Mouse (Mus musculus) cerebellum, postnatal 25 days (tissue): ENCODE results near the gene S100a9.

Experiments
- DNase-seq, 2 experiments: peaks; one replicate each; pipeline ENCODE4 v3.0.0; 2021; ENCODE audit warnings: mixed read lengths in 2 of 2

The S100a9 gene

DNA sequence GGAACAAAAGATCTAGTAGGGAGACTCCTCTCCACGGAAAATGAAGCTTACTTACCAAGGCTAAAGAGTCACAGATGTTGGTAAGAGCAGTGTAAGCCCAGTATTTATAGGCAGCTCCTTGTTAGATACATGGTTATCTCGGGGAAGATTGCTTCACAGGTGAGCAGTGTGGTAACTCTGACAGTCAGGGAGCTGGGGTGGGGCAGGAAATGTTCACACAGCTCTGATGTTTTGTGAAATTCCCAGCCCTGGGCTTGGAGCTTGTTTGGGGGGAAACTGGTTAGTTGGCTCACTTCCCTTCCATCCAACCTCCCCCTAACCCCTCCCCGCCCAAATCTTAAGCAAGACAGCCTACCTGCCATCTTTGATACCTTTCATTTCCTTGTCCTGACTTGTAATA is at the start of gene S100a9:
S100a9 (minus strand) TSS at position 109 of the 400 bp plus-strand sequence.
- DNase-seq = no peak

DNA sequence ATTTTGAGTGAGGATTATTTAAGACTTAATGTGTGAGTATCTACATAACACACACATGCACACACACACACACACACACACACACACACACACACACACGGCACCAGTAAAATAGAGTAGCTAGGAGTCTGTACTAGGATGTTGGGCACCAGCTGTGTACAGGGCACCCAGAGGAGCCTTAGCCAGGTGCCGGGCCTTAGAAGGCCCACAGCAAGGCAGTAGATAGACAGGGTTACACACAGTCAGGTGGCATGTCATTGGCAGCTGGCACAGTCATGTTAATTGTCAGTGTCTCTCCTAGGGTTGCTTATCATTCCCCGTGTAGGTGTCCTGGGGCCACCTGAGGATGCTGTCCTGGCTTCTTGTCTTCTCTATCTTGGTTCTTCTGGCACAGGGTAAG is 31.1 kb upstream of the S100a9 start, which contains the start of gene Pglyrp4:
Pglyrp4 (plus strand) TSS at position 301 of the 400 bp plus-strand sequence.
- DNase-seq = no peak

DNA sequence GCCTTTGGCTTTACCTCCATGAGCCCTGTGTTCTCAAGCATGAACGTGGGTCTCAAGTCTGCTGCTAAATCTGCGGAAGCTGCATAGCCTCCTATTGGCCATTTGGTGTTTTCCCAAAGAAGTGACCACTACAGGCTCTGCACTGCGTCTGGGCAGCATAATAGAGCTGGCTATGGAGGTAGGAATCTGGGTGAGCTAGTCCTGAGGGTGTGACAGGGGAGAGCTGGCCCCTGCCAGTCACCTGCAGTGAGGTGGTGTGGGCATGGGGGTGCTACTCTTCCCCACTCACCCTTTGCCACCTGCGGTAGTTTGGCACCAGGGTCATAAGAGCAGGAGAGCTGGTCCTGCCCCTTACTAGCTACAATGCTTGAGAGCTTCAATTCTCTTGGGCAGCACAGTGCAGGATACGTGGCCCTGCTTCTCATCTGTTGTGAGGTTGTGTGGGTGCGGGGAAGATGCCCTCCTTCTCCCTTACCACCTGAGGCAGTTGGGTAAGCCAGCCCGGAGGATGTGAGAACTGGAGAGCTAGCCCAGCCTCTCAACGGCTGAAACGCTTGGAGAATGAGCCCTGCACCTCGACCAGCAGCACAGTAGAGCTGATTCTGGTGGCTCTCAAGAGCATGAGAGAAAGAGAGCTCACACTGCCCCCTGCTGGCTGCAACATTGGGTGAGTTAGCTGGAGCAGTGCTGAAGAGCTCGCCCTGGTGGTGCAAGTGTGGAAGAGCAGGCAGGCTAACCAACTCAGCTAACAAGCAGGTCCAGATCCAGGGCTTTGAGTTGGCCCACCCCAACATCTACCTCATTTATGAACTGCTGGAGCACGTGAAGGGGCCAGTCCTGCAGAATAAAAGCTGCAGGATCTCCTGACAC is 14.3 kb upstream of the S100a9 start:
- peak; percentile 64 to 82 for DNase-seq

DNA sequence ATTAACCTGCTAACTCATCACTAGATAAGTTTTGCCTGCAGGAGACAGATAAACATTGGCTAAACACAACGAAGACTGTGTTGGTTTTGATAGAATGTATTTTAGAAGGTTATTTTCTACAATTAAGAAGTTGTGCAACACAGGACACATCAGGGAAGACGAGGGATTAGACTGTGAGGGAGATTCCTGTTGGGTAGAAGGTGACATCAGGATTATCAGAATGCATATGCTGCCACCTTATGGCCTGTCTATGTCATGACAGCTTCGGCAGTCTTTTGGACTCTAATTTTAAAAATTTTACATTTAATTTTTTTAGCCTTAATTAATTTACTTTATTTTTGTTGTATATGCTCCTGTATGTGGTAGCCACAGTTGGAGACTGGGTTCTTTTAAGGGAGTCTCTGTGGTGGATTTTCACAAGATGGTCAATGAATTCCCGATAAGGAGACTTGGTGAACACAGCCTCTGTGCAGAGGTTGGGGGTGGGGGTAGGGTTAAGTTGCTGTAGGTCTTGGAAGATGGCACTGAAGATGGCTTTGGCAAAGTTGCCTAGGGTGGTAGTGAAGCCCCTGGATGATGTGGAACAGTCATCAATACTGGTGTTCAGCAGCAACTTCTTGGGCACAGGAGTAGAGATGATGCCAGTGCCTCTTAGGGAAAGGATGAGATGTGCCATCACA is 13.1 kb upstream of the S100a9 start:
- peak in 1 of 2 experiments; percentile 35 for DNase-seq

DNA sequence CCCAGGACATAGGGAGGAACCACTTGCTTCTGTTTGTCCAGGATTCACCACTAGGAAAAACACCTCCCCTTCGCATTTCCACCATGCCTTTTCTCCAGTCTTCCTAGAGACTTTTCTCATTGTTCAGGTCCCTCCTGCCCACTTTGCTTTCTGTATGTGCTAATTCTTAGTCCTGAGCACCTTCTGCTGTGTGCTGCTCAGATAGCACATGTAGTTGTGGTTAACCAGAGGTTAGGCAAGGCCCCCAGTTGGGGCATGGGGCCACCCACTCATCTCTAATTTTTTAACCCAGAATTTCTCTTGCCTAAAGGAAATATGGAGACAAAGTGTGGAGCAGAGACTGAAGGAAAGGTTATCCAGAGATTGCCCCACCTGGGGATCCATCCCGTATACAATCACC is 6.7 kb upstream of the S100a9 start:
- DNase-seq = no peak

DNA sequence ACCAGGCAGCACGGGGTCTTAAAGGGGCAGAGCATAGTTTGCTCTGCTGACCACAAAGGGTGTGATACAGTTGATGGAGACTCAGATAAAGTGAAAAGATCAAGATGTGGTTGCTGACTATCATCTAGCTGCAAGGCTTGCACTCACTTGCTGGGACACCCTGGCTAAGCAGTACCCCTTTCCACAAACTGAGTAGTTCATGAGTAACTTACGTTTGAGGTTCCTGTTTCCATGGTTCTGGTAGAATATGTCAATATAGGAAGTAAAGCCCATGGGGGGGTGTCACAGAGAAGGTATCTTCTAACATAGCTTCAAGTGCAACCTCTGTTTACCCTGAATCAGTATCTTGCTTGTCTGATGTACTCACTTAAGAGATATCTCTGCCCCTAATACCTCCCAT is 2.0 kb downstream of the S100a9 start:
- DNase-seq = no peak

DNA sequence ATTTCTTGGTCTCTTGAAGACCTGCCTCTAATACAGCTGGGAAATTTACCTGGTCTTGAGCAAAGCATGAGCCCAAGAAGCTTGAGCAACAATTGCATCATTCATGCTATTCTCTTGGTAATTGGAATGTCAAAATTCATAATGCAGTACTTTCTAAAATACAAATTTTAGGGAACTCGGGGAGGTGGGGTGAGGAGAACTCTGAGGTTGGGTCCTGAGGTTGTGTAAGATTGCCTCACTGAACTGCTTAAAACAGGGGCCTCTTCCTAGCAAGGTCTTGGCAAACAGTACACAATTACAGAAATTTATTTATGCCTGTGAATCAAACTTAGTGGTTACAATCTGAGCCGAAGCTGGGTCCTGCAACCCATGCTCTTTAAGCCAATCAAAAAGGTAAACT is 8.7 kb downstream of the S100a9 start:
- no peak for DNase-seq

DNA sequence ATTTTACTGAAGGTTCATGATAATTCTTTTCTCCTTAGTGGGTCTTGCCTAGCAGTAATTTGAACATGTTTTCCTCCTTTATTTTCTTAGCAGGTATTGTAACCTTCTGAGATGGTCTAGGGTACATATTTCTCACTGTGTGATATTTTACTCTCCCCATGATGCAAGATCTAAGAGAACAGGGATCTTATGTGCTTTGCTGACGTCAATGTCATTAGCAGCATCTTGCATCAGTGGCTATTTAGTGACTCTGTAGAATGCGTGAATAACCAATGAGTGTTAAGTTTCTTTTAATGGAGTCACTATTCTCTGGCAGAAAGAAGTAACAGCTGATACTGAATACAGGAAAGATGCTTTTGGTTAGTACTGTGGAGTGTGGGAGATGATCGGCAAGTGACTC is 11.6 kb downstream of the S100a9 start:
- no peak for DNase-seq

DNA sequence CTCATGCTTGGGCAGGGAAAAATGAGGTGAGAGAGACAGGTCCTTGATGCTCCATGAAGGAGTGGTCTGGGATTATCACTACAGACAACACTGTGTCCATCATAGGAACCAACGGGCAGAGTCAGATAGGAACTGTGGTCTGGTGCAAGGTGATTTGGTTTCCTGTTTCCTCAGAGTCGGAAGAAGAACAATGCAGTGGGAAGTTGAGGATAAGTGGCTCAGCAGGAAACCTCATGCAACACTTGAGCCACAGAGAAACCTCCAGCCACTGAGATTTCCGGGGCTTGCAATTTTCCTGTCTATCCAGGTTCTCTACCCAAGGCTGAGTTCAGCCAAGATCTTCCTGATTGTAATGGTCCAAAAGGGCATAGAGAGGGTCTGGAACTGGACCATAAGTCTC is 16.9 kb downstream of the S100a9 start:
- DNase-seq = no peak

DNA sequence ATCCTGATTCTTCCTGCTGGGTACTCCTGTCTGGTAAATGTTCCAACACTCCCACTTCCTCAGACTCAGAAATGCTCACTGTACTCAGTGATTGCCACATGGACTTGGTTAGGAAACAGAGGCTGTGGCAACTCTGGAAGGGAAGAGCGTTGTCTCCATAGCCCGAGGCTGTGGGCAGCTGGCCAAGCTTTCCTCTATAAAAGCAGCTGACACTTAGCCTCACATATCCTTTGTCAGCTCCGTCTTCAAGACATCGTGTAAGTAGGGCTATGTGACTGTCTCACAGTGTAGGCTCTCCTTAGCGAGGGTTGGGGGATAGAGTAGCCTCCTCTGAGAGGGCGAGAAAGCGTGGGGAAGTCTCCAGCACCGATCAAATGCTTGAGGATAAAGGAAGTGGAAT is 26.7 kb downstream of the S100a9 start, which contains the start of gene S100a8:
S100a8 (plus strand) TSS at position 133 of the 400 bp plus-strand sequence.
- peak in 1 of 2 experiments; percentile 7 for DNase-seq

DNA sequence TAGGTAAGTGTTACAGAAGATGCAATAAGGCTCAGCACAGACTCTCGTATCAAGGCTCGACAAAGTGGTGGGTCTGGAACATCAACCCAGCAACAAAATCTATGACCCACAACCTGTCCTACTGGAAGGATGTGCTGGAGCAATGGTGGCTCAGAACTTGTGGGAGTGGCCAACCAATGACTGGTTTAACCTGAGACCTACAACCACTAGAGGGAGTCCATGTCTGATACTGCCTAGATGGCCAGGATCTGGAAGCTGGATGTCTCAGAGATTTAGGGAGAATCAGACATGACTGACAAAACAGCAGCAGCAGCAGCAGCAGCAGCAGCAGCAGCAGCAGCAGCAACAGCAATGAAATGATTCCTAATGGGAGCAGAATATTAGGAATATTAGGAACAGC is 31.3 kb downstream of the S100a9 start:
- DNase-seq = no peak

DNA sequence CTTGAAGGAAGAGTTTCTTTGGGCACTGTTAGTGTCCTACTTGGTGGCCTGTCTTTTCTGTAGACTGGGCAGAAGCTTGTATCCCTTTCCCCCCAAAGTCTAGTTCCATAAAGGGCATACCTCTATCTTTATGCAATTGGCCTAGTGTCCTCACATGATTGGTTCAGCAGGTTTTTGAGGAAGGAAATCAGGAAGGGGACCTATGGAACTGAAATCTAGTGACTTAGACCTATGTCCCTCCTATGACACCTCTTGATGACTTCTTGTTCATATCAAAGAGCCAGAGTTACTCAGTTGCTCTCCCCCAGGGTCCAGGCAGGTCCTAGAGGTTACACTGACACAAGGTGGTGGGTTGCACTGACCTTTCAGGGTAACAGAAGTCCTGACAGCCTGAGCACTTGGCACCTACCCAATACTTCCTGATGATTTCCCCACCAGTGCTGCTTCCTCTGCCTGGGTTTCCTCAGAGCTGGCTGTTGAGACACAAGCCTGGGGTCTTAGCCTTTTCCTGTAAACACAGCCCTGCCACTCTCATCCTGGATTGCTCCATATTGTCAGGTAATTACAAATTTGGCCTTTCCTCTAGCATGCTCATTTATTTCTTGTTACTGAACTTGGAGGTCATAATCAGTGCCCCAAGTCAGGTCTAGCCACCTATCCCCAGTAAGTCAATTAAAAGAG is 36.0 kb downstream of the S100a9 start:
- DNase-seq = no peak

DNA sequence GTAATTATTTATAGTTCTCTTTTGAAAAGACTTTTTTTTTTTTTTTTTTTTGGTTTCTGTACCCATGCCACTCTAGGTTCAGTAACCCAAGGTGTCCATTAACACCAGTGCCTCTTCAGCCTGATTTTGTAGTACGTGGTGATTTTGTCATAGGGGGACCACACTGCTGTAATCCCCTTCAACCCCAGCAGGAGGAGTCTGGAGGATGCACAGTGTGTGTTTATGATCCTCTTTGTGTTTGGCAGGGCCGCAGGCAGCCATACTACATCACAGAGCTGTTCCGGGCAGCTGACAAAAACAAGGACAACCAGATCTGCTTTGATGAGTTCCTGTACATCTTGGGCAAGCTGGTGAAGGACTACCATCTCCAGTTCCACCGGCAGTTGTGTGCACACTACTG is 38.1 kb downstream of the S100a9 start:
- no peak for DNase-seq

DNA sequence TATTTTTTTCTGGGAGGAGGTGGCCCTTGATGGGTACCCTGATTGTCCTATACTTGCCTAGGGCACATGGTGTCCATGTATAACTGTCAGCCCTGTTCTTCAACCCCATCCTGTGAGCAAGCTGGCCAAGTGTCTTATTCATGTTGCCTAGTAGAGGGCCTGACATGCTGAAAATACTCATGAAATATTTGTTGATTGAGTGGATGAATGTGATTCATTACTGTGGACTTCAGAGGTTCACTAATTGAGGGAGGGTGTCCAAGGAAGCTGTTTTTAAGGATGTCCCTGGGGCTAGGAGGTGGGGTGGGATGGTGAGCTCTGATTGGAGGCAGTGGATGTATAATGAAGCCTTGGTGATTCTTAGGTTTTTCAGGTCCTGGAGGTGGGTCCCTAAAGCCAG is 41.8 kb downstream of the S100a9 start, which contains the start of gene S100a7a:
S100a7a (plus strand) TSS at position 301 of the 400 bp plus-strand sequence.
- no peak for DNase-seq

DNA sequence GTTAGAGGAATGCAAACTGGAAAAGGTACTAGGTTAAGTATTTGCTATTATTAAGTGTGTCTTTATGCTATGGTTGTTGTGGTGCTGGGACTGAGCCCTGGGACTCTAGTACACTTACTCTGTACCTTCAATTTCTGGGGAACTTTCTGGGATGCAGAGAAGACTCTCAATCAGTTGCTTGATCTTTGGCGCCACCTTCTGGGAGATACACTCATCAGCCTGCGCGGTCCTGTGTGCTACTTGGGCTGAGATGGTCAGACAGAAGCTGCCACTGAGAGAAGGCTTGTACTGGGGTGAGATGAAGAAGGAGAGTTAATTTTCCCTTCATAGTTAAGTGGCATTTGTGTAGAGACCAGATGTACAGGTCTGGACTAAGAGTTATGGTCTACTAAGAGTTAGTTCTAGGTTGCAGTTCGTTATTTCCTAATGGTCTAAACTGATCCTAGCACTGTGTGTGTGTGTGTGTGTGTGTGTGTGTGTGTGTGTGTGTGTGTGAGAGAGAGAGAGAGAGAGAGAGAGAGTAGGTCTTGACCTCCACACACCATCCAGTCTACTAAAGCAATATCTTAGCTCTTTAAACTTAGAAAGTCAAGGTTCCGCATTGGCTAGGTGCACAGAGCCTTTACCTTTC is 42.5 kb downstream of the S100a9 start:
- peak; percentile 62 to 83 for DNase-seq

DNA sequence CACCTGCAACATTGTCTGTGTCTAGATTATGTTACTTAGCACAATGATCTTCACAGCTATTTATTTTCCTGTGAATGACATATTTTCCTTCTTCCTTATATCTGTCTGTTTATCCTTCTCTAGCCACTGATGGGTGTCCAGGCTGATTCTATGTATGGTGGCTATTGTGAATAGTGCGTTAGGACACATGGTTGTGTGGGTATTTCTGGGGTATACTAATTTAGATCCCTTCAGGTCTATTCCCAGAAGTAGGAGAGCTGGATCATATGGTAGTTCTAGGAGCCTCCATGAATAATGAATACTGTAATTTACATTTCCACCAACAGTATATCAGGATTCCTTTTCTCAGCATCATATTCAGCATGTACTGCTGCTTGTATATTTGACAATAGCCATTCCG is 45.7 kb downstream of the S100a9 start:
- DNase-seq = no peak

DNA sequence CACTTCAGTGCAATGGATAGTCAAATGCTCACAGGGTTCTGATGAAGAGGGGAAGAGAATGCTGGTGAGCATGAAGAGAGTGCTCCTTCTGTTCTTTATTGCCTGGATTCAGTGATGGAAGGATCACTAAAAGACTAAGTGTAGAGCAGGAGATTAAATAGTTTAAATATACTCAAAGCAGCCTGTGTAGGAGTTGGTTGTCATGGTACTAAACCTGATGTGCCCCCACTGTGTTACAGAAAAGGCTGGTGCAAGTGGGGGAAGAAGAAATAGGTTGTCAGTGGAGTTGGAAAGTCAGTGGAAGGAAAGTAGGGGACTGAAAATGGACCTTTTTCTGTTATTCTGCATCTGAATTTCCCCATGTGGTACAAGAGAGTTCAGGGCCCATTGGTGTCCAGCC is 46.5 kb downstream of the S100a9 start:
- no peak for DNase-seq

DNA sequence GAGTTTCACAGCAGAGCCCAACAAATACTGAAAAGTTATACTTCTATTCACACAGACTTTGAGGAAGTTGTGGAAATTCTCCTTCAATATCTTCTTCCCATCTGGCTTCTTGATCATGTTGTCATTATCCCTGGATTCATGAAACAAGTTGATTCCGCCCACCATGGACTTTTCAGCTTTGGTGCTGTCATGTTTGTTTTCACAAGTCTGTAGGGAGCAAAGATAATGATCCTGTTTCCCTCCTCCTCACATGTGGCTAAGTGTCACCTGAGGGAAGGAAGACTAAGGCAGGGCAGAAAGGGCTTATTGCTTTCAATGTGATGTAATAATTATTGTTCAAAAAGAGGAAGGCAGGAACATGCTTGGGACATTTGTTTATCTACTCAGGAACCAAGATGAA is 48.2 kb downstream of the S100a9 start:
- DNase-seq = no peak

DNA sequence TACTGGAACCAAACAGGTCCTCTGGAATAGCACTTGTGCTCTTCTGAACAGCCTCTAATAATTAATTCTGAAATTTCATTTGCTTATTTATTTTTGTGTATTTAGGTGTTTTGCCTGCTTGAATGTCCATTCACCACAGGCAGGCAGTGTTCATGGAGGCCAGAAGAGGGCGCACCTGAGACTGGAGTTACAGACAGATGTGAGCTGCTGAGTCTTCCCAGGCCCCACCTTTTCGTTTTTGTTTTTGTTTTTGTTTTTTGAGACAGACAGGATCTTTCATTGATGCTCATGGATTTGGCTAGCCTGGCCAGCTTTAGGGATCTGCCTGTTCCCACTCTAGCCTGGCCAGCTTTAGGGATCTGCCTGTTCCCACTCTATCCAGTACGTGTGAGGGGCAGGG is 51.3 kb downstream of the S100a9 start:
- peak in 1 of 2 experiments; percentile 34 for DNase-seq
